Mouse (Mus musculus) gastrocnemius, postnatal 4 days (tissue): ENCODE measurements around the gene Il22ra1. TPM values are rescaled to one million over a fixed set of nuclear protein-coding genes. Genes with fewer than 3 reads are reported as not detected.

Experiments used
- DNase-seq, 2 experiments: peaks; one replicate each; pipeline ENCODE4 v3.0.0; 2021 to 2022; ENCODE audit warnings: low spot score in 2 of 2, mixed read lengths in 2 of 2
- total RNA-seq, 2 experiments: library from RNA; stranded (reverse); gene quantifications; 2 replicates each; pipeline ENCODE4 v1.2.3; 2021

Gene Il22ra1
- total RNA-seq, 2 experiments from 2014 or later = 0.20 TPM; not detected in 1

- no peak for DNase-seq
Measured at GRCm38 (mm10) chr4:135730951-135731350, 3.0 kb downstream of the Il22ra1 start.

GRCm38 (mm10) chr4:135733901-135734300 lies 5.9 kb downstream of the Il22ra1 start:
- no peak for DNase-seq

- no peak for DNase-seq
Measured at GRCm38 (mm10) chr4:135736903-135737302, 8.9 kb downstream of the Il22ra1 start.

GRCm38 (mm10) chr4:135738237-135738636 lies 10.3 kb downstream of the Il22ra1 start:
- no peak for DNase-seq

- DNase-seq = no peak
Measured at GRCm38 (mm10) chr4:135739148-135739547, 11.2 kb downstream of the Il22ra1 start.

- no peak for DNase-seq
Measured at GRCm38 (mm10) chr4:135739672-135740071, 11.7 kb downstream of the Il22ra1 start.

GRCm38 (mm10) chr4:135743520-135743919 lies 15.5 kb downstream of the Il22ra1 start:
- no peak for DNase-seq

GRCm38 (mm10) chr4:135744726-135745448 lies 16.9 kb downstream of the Il22ra1 start:
- DNase-seq = no peak

- no peak for DNase-seq
Measured at GRCm38 (mm10) chr4:135745613-135746012, 17.6 kb downstream of the Il22ra1 start.

GRCm38 (mm10) chr4:135750896-135751295 lies 22.9 kb downstream of the Il22ra1 start:
- no peak for DNase-seq

- DNase-seq = no peak
Measured at GRCm38 (mm10) chr4:135752106-135752778, 24.3 kb downstream of the Il22ra1 start.

GRCm38 (mm10) chr4:135752779-135753164 lies 24.8 kb downstream of the Il22ra1 start:
- DNase-seq = no peak

GRCm38 (mm10) chr4:135758331-135758730 lies 30.4 kb downstream of the Il22ra1 start:
- DNase-seq = no peak

- no peak for DNase-seq
Measured at GRCm38 (mm10) chr4:135758825-135759224, 30.9 kb downstream of the Il22ra1 start.

GRCm38 (mm10) chr4:135759356-135759976 lies 31.5 kb downstream of the Il22ra1 start, which contains the start of gene Myom3:
Gene Myom3 (plus strand): TSS chr4:135759715.
- no peak for DNase-seq

- no peak for DNase-seq
Measured at GRCm38 (mm10) chr4:135761048-135761447, 33.1 kb downstream of the Il22ra1 start.

- DNase-seq = no peak
Measured at GRCm38 (mm10) chr4:135761569-135761968, 33.6 kb downstream of the Il22ra1 start.

- DNase-seq = peak; percentile 54 to 67
Measured at GRCm38 (mm10) chr4:135762251-135762906, 34.4 kb downstream of the Il22ra1 start.

- no peak for DNase-seq
Measured at GRCm38 (mm10) chr4:135764700-135765099, 36.7 kb downstream of the Il22ra1 start.

GRCm38 (mm10) chr4:135765707-135766106 lies 37.7 kb downstream of the Il22ra1 start:
- no peak for DNase-seq

GRCm38 (mm10) chr4:135766976-135767375 lies 39.0 kb downstream of the Il22ra1 start:
- no peak for DNase-seq
